Mouse (Mus musculus) mesoderm, embryonic 11.5 days (tissue): ENCODE measurements at regions not wholly inside any gene's neighbourhood (a gene's known extent, or its start where the extent isn't known, plus 50 kb on each side); places are given as distances from the start of the nearest gene placed in this dataset.

ENCODE experiments used
- DNase-seq: peaks from one replicate; pipeline ENCODE4 v3.0.0-alpha.2; 2012; ENCODE audit warnings: low read depth, low spot score

DNA sequence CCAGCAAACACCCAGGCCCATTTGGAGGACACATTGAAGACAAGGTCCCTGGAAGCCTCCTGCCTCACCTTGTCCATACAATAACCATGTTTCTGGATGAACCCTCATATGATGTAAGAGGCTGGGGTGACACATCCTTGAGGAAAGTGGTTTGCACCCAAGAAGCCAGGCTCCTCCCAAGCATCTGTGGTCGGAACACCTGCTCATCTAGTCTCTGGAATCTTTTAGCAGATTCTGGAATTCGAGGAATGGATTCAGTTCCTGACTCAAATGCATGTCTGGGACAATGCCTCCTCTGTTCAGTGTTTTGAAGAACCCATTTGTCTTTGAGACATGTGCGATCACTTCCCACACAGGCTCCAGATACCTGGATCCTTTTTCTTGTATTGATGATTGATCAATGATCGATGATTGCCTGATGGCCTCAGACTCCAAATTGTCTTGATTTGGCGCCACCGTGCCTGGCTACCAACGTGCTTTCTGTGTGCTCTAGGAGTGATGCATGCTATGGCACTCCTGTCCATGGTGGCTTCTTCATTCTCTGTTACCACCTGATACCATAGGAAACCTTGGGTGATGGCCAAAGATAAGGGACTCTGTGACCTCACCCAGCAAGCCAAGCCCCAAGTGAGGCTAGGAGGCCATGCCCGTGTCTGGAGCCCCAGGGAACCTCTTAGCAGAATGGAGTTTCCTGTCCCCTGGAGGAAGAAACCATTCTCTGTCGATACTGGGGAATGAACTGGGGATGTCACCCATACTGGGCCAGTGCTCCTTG lies 126.7 kb downstream of the Mn1 start:
- no peak for DNase-seq

- no peak for DNase-seq
Measured at GRCm38 (mm10) chr5:111553471-111554382, 136.6 kb downstream of the Mn1 start.

DNA sequence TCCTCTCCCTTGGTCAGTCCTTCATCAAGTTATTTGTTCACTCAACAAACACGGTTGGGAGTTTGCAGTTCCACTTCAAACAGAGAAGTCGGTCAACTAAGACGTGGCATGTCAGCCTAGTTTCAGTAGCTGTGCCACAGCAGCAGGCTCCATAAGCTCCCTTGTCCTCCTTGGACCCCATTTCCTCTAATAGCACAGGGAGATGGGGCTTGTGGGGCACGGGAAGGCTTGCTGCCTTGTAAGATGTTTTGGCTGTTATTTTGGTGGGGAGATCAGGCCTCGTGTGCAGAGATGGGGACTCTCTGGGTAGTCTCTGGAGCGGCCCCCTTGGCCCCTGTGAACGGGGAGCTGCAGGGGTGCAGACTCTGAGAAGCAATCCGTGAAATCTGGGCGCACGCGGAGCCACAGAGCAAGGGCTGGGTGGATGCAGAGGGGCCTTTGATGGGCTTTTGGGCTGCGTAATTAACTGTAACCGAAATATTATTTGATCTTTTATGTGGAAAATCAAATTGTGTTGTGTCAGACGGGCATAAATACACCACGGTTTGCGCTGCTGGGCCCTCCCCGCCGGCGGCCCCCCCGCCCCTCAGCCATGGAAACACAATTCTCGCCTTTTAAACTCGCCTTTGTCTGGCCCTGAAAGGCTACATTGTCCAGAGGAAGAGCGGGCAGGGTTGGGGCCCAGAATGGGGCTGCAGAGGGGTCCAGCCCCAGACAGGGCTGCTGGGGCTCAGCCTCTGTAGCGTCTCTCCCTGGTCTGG lies 137.6 kb downstream of the Mn1 start:
- peak; percentile 81 for DNase-seq

GRCm38 (mm10) chr5:111555312-111555957 lies 138.3 kb downstream of the Mn1 start:
- DNase-seq, result no peak

DNA sequence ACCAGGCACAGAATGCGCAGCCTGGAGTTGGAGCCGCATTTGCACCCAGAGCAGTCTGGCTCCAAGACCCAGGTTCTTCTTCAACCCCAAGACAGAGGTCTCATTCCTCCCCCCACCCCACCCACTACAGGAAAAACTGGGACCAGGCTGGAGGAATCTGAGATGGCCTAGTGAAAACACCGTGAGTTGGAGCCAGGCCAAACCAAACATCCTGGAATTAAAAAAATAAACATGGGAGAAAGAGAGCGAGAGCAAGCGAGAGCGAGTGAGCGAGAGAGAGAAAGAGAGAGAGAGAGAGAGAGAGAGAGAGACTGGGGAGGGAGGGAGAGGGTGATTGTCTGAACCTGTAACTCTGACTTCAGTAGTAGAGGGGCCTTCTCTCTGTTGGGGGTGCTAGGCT lies 138.8 kb downstream of the Mn1 start:
- peak; percentile 78 for DNase-seq

- DNase-seq, result no peak
Measured at GRCm38 (mm10) chr5:111560432-111560831, 143.3 kb downstream of the Mn1 start.

GRCm38 (mm10) chr5:111561301-111561700 lies 144.1 kb downstream of the Mn1 start:
- no peak for DNase-seq

- DNase-seq, result no peak
Measured at GRCm38 (mm10) chr5:111570826-111571225, 153.7 kb downstream of the Mn1 start.

DNA sequence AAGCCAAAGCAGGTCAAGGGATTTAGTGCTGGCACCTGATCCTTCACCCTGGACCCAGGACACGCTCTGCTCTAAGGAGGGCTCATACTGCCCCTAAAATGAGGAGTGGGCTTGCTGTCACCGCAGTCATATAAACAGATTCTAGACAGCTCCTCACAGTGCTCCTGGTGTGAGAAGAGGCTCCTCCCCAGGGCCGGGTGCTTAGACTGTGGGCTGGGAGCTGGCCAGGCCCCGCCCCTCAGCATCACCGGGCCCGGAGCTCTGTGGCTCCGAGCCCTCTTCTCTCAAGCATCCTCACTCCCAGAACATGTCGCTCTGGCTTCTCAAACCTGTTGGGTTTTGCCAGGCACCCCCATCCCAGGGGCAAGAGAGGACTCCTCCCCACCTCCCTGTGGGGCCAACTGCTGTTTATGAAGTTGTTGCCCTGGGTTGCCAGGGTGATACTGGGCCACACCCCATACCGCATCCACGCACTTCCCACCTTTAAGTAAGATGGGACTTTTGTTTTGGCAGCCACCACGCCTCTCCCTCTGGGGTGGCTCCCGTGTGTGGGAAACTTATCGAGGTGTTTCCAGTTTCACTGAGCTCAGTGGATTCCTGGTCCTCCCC lies 156.2 kb downstream of the Mn1 start:
- DNase-seq, result no peak

GRCm38 (mm10) chr5:111574219-111574840 lies 157.2 kb downstream of the Mn1 start:
- no peak for DNase-seq

DNA sequence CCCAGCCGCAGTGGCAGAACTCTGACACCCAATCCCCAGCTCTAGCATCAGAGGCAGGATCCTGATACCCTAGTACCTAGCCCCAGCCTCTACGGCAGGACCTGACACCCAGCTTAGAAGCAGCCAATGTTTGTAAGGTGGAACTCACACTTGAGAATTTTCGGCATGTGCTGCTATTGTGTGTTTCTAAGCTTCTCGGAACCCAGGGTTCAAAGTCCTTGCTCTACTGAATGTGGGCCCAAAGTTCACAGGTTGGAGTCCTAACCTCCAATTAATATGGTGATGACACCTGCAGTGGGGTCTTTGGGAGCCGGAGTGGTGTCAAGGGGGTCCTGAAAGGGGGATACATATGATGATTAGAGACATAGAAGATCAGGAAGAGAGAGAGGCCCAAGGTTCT lies 158.2 kb downstream of the Mn1 start:
- no peak for DNase-seq

GRCm38 (mm10) chr5:111577441-111577840 lies 156.3 kb upstream of the Gm26897 start:
- DNase-seq, result no peak

DNA sequence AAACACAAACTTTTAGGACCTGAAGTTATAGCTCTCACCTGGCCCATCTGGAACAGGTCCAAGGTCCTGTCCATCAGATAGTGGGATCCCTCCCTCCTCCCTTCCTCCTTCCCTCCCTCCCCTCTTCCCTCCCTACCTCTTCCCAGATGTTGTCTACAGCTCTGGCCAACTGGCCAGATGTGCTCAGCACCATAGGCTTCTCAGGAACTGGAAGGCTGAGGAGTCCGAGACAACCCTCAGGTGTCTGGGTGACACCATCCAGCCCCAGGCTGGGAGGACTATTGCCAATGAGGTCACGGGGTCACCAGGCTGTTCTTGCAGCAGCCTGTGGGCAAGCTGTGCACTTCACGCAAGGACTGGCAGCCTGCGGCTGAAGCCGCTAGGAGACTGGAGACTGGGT lies 155.6 kb upstream of the Gm26897 start:
- no peak for DNase-seq

GRCm38 (mm10) chr5:111578977-111579727 lies 154.6 kb upstream of the Gm26897 start:
- DNase-seq, result no peak

DNA sequence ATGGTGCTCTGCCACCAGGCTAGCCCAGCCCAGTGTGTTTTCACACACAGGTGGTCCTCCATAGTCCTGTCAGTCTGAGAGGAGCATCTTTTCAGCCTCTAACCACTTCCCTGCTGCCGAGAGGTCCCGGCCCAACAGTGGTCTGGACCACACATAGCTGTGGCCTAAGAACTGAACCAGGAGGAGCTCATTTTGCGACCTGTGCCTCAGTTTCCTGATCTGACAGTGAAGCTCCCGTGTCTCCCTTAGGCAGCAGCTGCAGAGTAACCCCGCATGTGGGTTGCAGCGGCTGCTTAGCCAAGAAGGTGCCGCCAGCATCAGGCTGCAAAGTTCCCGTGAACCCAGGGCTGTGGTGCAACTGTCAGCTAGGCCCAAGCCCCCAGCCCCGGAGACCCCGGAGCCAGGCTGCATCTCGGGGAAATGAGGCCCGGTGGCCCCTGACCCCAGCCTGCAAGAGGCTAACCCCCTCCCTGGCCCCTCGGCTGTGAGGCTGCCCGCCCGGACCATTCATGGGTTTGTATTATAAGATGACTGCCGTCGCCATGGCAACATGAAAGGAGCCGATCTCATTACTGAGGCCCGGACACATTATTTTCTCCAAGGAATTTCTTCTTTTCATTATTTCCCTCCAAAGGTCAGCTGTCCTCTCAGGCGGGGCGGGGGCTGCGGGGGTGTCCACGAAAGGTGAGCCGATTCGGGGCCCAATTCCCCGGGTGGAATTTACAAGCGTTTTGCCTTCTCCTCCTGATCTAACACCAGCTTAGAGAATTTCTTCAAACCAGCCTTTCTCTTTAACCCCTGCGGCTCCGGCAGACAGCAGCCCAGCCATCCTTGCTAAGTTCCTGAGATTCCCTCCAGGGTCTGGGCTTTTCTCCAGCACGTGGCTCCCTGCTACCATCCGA lies 152.6 kb upstream of the Gm26897 start:
- DNase-seq, result peak; percentile 92

- DNase-seq, result no peak
Measured at GRCm38 (mm10) chr5:111582004-111582403, 151.7 kb upstream of the Gm26897 start.

- DNase-seq, result no peak
Measured at GRCm38 (mm10) chr5:111590619-111591081, 143.1 kb upstream of the Gm26897 start.

- no peak for DNase-seq
Measured at GRCm38 (mm10) chr5:111592807-111593206, 140.9 kb upstream of the Gm26897 start.

DNA sequence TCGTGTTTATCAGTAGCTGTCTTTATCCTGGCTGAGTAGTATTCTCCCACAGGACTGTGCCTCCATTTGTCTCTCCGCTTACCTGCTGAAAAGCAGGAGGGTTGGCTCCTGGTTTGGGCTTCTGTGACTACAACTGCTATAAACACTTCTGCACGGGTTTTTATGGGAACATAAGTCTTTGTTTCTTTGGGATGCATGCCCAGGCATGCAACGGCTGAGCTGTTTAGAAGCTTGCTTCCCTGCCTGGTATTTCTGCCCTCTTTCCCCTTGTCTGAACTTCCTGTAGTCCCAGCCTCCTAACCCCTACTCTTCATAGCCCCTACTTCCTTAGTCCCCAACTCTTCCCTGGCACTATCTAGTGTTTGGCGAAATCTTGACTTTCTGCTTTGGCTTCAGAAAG lies 139.6 kb upstream of the Gm26897 start:
- no peak for DNase-seq
